Mouse (Mus musculus): ENCODE data around the gene Cdv3. TPM values are rescaled to one million over a fixed set of nuclear protein-coding genes. Genes with fewer than 3 reads are reported as not detected.

Gene Cdv3
- 62.0 and 73.0 TPM in 2 replicates for polyA plus RNA-seq (2012; rRNA removed)

GRCm38 (mm10) chr9:103365290-103366247 is at the start of gene Cdv3:
Gene Cdv3 (minus strand): TSS chr9:103365840.

GRCm38 (mm10) chr9:103304927-103305326 is 60.7 kb downstream of the Cdv3 start, which contains the start of the genes 1300017J02Rik and Topbp1:
Gene 1300017J02Rik (minus strand): TSS chr9:103305082.
Gene Topbp1 (plus strand): TSS chr9:103305215.

Other genes with a start within 250 kb of the Cdv3 start
- 42.5 and 43.0 TPM in 2 replicates for gene Srprb, start 163.7 kb downstream of the Cdv3 start, polyA plus RNA-seq (2012; rRNA removed)
- not detected in 2 replicates for gene Gm20425, start 135.5 kb downstream of the Cdv3 start, polyA plus RNA-seq (2012; rRNA removed)
- 103 and 173 TPM in 2 replicates for gene Trf, start 135.4 kb downstream of the Cdv3 start, polyA plus RNA-seq (2012; rRNA removed)
- gene 1300017J02Rik, start 60.8 kb downstream of the Cdv3 start, polyA plus RNA-seq (2012; rRNA removed), result 0.29 TPM in 1 of 2 replicates, not detected in the other
- gene Topbp1, start 60.6 kb downstream of the Cdv3 start, polyA plus RNA-seq (2012; rRNA removed), result 9.0 and 9.1 TPM in 2 replicates
- gene Bfsp2, start 114.6 kb upstream of the Cdv3 start, polyA plus RNA-seq (2012; rRNA removed), result 0.49 TPM in 1 of 2 replicates, not detected in the other

Measured in colon, adult 2 months (tissue).